Mouse (Mus musculus): ENCODE measurements around the gene Itih4.
A peak's percentile ranks its signal among the peaks of the same experiment; 100 is the strongest.

Gene Itih4

GRCm38 (mm10) chr14:30943860-30944674 lies 57.8 kb downstream of the Itih4 start:
- DNase-seq (ENCODE audit: low spot score) = peak; percentile 43

- no peak for DNase-seq (ENCODE audit: low spot score)
Measured at GRCm38 (mm10) chr14:30944745-30945144, 58.5 kb downstream of the Itih4 start.

- DNase-seq (ENCODE audit: low spot score) = no peak
Measured at GRCm38 (mm10) chr14:30949986-30950385, 63.7 kb downstream of the Itih4 start.

GRCm38 (mm10) chr14:30951154-30951825 lies 65.0 kb downstream of the Itih4 start, which contains the start of gene Nek4:
Gene Nek4 (plus strand): TSS chr14:30951377.
- DNase-seq (ENCODE audit: low spot score) = peak; percentile 86
